Mouse (Mus musculus): ENCODE data around the gene Phyhipl.

Gene Phyhipl

DNA sequence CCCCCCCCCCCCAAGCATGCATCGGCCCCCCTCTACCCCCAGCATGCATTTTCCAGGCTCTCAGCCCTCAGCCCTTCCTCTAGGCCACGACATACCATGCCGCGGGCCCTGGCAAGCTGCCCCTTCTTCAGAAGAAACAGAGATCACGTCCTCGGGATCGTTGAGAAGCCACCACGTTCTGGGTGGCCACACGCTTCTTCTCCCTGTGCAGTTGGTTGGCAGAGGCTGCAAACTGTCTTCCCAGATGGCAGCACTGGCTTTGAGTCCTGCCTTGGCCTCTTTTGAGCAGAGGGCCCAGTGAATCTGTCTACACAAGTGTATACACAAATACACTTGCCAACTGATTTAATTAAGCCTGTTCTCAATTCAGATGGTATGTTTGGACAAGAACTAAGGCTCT, 123.5 kb downstream of the Phyhipl start:
- DNase-seq (ENCODE audit: low spot score) = no peak

DNA sequence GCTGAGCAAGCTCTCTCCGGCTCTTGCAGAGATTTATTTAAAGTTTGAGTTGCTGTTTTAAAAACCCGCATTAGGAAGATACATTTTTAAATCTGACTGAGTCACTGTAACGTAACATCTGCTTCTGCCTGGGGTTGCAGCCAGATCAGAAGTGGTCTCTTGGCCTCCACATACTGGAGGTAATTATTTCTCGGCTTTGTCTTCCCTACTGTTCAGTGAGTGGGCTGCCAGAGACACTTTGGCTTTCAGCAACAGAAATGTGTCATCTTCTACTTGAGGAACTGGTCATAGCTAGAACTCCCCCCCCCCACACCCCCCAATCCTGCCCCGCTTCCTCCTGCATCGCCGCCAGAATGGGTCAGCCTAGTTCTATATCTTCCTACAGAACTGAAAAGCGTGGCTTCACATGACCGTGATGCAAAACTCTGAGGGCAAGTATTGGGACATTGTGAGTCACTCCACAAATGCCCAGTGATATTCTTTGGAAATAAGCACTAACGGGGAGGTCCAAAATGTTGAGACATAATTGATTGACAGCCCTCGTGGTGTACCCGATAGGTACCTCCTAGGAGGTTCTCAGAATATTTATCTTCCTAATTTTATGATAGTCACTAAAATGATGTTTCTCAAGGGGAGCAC, 125.5 kb downstream of the Phyhipl start:
- no peak for DNase-seq (ENCODE audit: low spot score)

DNA sequence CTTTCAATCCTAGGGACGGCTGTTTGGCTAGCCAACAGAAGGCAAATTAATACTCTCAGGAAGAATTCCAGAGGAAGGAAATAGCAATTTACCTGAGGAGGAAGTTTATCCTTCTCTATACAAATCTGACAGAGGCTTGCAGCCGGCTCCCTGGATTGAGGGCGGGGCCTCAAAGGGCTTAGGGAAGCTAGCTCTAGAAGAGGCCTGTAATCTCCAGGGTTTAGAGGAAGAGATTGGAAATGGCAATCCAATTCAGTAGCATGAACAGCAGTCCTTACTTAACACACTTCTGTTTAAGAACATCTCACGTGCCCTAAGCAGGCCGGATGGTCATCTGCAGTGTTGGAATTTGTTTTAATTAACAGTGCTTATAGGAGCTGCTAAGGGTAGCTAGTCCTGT, 134.4 kb downstream of the Phyhipl start:
- no peak for DNase-seq (ENCODE audit: low spot score)

GRCm38 (mm10) chr10:70520143-70521131, 135.3 kb downstream of the Phyhipl start:
- DNase-seq (ENCODE audit: low spot score) = no peak

- DNase-seq (ENCODE audit: low spot score) = no peak
These were observed 136.1 kb downstream of the Phyhipl start for GRCm38 (mm10) chr10:70519640-70520099.

- DNase-seq (ENCODE audit: low spot score) = no peak
These were observed 139.1 kb downstream of the Phyhipl start for GRCm38 (mm10) chr10:70516661-70517060.

DNA sequence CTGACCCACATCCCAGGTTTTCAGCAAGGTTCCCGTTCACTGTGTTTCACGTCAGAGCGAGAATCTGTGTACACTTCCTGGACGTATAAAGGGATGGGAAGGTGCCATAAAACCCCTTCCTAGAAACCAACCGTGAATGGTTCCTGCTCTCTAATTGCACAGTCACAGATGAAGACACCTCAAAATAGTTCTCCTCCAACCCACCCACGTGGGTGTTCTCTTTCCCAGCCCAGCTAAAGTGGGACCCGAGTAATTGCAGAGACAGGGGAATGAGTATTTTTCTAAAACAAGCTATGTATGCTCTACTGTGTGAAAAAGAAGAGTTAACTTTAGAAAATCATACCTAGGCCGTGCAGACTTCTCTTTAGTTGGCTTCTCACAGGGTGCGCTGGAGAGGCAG, 140.9 kb downstream of the Phyhipl start:
- no peak for DNase-seq (ENCODE audit: low spot score)

DNA sequence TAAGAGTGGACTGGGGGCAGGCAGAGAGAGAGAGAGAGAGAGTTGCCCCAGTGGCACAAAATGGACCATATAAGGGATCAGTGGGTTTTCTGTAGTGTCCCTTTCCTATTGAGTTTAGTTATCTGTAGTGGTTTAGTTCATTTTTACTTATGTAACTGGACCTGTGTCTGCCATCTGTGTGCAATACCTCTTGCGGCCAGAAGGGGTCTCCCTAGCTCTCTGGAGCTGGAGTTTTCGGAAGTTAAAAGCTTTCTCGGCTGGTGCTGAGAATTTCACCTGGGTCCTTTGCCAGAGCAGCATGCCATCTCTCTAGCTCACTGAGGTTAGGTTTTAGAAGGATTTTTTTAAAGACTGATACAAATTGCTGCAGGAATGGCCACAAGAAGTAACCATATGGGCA, 147.9 kb downstream of the Phyhipl start:
- no peak for DNase-seq (ENCODE audit: low spot score)

Measured in lung, postnatal 25 days (tissue).